Mouse (Mus musculus) midbrain, embryonic 16.5 days (tissue): ENCODE measurements around the gene Kif16b. TPM values are rescaled to one million over a fixed set of nuclear protein-coding genes. Genes with fewer than 3 reads are reported as not detected.

Source experiments
- ATAC-seq: fragments of 200-750 bp; cut with Nextera tagmentation; 2 replicates; pipeline ENCODE4 v1.8.0; 2017; ENCODE audit warnings: moderate TSS enrichment
- H3K27ac ChIP-seq: fragments of 300-500 bp; sonication (generic); 2 replicates; pipeline ENCODE4 v1.5.1; 2014; ENCODE audit warnings: mild to moderate bottlenecking, low read length, mixed read lengths
- H3K27me3 ChIP-seq: fragments of 300-500 bp; sonication (generic); 2 replicates; pipeline ENCODE4 v1.6.1; 2014; ENCODE audit warnings: low read depth, low read length, mixed read lengths; ENCODE audit not compliant: control insufficient read depth, insufficient read depth
- H3K36me3 ChIP-seq: fragments of 300-500 bp; sonication (generic); 2 replicates; pipeline ENCODE4 v1.6.1; 2014; ENCODE audit warnings: mild to moderate bottlenecking, low read length, moderate library complexity, mixed read lengths; ENCODE audit not compliant: control insufficient read depth, insufficient read depth
- H3K4me1 ChIP-seq: fragments of 300-500 bp; sonication (generic); 2 replicates; pipeline ENCODE4 v1.6.1; 2014; ENCODE audit warnings: mild to moderate bottlenecking, low read length, mixed read lengths; ENCODE audit not compliant: control insufficient read depth, insufficient read depth
- H3K4me2 ChIP-seq: fragments of 300-500 bp; sonication (generic); 2 replicates; pipeline ENCODE4 v1.6.1; 2014; ENCODE audit warnings: mild to moderate bottlenecking, low read length, mixed read lengths
- H3K4me3 ChIP-seq: fragments of 300-500 bp; sonication (generic); 2 replicates; pipeline ENCODE4 v1.5.1; 2014; ENCODE audit warnings: low read depth, mild to moderate bottlenecking, low read length, moderate library complexity, mixed read lengths
- H3K9ac ChIP-seq: fragments of 300-500 bp; sonication (generic); 2 replicates; pipeline ENCODE4 v1.6.1; 2014; ENCODE audit warnings: low read depth, low read length, mixed read lengths
- H3K9me3 ChIP-seq: fragments of 300-500 bp; sonication (generic); replicated peaks from 2 replicates; pipeline ENCODE4 v1.6.1; 2014; ENCODE audit warnings: mild to moderate bottlenecking, low read length, mixed read lengths; ENCODE audit not compliant: control insufficient read depth, poor library complexity, severe bottlenecking
- WGBS: fragments of 180-500 bp; shearing (Covaris S2); extraction: QIAGEN DNeasy Blood & Tissue Kit; methylation state at CpG from one replicate; pipeline ENCODE4 v1.1.7; 2014; 5-methylcytosine and 5-hydroxymethylcytosine counted together
- polyA plus RNA-seq: library from polyadenylated mRNA; unstranded; fragments of >200 nt; fragmentation: Nextera tagmentation; extraction: Ambion mirVana; gene quantifications from 2 replicates; pipeline ENCODE4 v1.2.1, GENCODE M21; 2015

Gene Kif16b
- polyA plus RNA-seq, 1 experiment from 2014 or later: 3.6 TPM

DNA sequence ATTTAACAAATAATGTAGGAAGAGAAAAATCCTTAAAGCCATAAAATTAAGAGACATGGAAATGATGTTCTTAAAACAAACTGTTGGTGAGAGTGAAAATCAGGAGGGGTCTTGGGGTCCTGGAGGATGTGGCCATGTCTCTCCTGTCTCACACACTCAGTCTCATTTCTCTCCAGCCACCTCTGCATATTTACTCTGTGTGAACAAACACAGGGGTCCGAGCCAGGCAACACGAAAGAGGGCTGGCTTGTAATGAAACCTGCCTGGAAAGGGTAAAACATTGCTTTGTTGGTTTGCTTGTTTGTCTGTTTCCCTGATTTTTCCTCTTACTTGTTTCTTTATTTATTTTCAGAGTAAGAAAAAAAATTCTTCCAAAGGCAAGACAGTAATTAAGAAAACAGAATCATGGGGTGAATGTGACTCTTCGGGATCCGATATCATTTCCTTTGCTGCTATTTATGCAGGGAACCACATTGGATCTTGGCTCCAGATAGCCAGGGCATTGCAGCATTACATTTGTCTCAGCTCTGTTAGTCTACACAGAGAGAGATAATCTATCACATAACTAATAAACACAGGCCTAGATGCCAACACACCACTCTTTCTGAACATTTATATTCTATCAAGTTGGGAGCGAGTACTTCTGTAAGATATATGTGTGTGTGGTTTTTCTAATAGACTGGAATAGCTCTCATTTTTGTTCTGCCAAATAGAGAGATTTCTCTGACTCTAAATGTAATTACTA, 218.2 kb downstream of the Kif16b start:
- Histone ChIP-seq H3K9ac (no peak overlapping the region), H3K4me1 (no peaks in the 10 kb centered on the region), H3K27me3 (no peaks in the 10 kb centered on the region), H3K4me3 (no peak overlapping the region), H3K9me3 (no peaks in the 10 kb centered on the region), H3K4me2 (no peak overlapping the region), H3K27ac (no peak overlapping the region), H3K36me3 (no peaks in the 10 kb centered on the region)
- ATAC-seq: no peak
- WGBS: 81% methylated on average over 5 of the region's 5 CpGs

DNA sequence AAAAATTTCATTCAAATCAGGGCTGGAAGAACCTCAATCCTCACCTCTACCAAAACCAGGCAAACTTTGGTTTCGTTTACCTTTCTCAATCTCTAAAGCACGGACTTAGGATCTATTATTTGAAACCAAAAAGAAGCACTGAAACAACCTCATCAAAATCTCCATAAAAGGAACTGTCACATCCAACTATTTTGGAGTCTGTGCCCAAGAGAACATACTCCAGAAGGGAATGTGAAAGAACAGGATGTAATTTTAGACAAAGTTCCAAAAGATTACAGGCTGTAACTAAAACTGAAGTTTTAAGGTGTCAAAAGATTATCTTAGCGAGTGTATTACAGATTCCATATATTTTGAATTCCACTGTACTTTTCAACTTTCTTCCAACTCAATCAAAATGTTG, 232.9 kb downstream of the Kif16b start:
- Histone ChIP-seq H3K4me3 (no peak overlapping the region), H3K36me3 (no peaks in the 10 kb centered on the region), H3K9me3 (no peaks in the 10 kb centered on the region), H3K9ac (no peak overlapping the region), H3K4me1 (no peaks in the 10 kb centered on the region), H3K4me2 (no peak overlapping the region), H3K27ac (no peak overlapping the region), H3K27me3 (no peaks in the 10 kb centered on the region)
- ATAC-seq: no peak
- WGBS: 91% methylated on average over 3 of the region's 3 CpGs

DNA sequence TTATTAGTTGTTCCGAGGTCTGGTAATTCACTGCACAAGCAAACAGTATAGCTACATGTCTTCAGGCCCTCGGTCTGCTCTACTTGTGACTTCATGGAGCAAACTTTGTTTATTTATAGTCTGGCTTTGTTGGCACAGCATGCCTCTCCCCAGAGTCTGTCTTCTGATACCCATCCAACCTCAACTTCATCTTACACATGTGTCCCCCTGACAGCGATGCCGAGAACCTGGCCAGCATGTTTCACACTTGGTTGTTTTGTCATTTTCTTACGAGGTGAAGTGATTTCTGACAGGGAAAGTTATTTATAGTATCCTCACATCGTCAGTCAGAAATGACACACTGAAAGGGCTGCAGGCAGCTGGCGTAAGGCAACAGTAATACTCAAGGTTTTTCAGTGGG, 249.7 kb downstream of the Kif16b start:
- 83% methylated on average over 7 of the region's 7 CpGs for WGBS
- ATAC-seq: no peak
- Histone ChIP-seq H3K4me1 (no peaks in the 10 kb centered on the region), H3K27ac (no peak overlapping the region), H3K9ac (no peak overlapping the region), H3K4me2 (no peak overlapping the region), H3K9me3 (no peaks in the 10 kb centered on the region), H3K4me3 (no peak overlapping the region), H3K27me3 (no peaks in the 10 kb centered on the region), H3K36me3 (no peaks in the 10 kb centered on the region)

DNA sequence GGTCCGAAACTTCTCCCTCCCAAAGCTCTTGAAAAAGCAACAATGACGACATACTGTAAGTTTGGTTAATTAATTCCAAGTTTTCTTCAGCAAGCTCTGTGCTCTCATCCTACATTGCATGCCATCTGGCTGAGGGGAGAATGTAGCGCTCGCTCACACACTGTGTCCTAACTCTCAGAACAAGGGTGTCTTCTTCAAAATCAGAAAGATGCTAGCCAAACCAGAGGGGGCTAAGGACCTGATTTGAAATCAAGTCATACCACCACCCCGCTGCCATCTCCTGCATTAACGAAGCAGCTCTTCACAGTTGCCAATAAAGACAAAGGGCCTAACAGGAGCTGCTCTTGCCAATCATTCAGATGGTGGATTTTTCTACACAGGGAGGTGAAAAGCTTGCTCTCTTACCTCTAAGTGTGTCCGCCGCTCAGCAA, 253.3 kb downstream of the Kif16b start:
- WGBS: 65% methylated on average over 8 of the region's 8 CpGs

GRCm38 (mm10) chr2:142646863-142647262, 254.5 kb downstream of the Kif16b start:
- Histone ChIP-seq H3K4me2 (no peak overlapping the region), H3K27ac (no peak overlapping the region), H3K27me3 (no peaks in the 10 kb centered on the region), H3K9ac (no peak overlapping the region), H3K9me3 (no peaks in the 10 kb centered on the region), H3K36me3 (no peaks in the 10 kb centered on the region), H3K4me3 (no peak overlapping the region), H3K4me1 (no peaks in the 10 kb centered on the region)
- whole genome bisulfite sequencing: 91% methylated on average over 4 of the region's 4 CpGs
- ATAC-seq: no peak

More for the DNA sequence above, 253.3 kb downstream of the Kif16b start:
- Histone ChIP-seq H3K4me3 (no peak overlapping the region), H3K9me3 (no peaks in the 10 kb centered on the region), H3K4me2 (no peak overlapping the region), H3K27me3 (no peaks in the 10 kb centered on the region), H3K4me1 (no peaks in the 10 kb centered on the region), H3K36me3 (no peaks in the 10 kb centered on the region), H3K9ac (no peak overlapping the region), H3K27ac (no peak overlapping the region)
- no peak for ATAC-seq

DNA sequence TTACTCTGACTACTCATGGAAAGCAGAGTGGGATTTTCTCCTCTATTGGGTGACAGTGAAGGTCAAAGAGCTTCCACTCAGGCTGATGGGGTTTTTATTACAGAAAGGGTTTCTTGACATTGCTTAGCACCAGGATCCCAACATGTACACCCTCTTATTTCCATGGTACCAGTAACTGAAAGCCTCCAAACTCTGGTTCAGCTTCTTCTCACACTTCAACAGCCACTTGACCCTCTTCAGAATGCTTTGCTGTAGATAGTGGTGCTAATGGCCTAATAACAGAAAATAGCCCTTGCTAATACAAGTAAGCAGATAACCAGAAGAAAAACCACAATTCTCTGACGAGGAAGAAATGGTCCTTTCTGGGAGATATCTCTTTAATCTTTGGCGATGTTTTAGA, 259.6 kb downstream of the Kif16b start:
- H3K4me3 ChIP-seq: no peak overlapping the region
- no peaks in the 10 kb centered on the region for H3K4me1 ChIP-seq
- no peak overlapping the region for H3K27ac ChIP-seq
- no peaks in the 10 kb centered on the region for H3K36me3 ChIP-seq
- no peak overlapping the region for H3K9ac ChIP-seq
- ATAC-seq: no peak
- WGBS: 83% methylated on average over 2 of the region's 2 CpGs
- H3K4me2 ChIP-seq: no peak overlapping the region
- H3K27me3 ChIP-seq: no peaks in the 10 kb centered on the region
- H3K9me3 ChIP-seq: no peaks in the 10 kb centered on the region

DNA sequence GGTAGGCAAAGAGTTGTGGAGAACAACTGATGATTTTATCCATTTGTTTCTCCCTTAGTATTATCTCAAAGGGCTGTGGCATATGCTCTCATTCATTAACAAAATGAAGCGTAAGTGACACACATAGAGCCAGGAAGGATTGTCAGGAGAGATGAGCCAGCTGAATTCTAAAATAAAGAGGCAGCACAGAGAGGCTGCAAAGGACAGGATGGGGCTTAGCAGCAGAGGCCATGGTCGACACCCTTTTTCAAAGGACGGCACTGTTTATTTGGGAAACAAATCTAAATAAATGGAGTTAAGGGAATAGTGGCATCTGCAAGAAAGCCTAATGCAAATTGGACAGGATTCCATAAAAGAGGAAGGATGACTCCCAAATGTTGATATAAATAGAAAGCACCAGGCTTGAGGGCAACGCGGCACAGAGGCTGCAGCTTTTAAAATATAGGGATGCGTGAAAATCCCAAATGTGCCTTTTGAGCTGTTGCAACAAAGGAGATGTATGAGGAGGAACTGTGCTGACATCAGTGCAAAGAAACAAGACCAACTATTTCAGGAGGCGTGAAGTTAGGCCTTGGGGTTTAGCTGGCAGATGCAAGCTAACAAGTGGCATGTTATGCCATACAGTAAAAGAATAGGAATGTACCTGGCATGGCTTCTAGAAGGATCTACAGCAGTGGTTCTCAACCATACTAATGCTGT, 265.6 kb downstream of the Kif16b start:
- H3K4me3 ChIP-seq: no peak overlapping the region
- H3K27ac ChIP-seq: no peak overlapping the region
- no peak overlapping the region for H3K9ac ChIP-seq
- H3K27me3 ChIP-seq: no peaks in the 10 kb centered on the region
- no peaks in the 10 kb centered on the region for H3K36me3 ChIP-seq
- no peak overlapping the region for H3K4me2 ChIP-seq
- 57% methylated on average over 7 of the region's 7 CpGs for WGBS
- peaks cover 6% of the 10 kb centered on the region; the same call in 1 of the 2 replicates for H3K4me1 ChIP-seq
- H3K9me3 ChIP-seq: no peaks in the 10 kb centered on the region
- no peak for ATAC-seq

DNA sequence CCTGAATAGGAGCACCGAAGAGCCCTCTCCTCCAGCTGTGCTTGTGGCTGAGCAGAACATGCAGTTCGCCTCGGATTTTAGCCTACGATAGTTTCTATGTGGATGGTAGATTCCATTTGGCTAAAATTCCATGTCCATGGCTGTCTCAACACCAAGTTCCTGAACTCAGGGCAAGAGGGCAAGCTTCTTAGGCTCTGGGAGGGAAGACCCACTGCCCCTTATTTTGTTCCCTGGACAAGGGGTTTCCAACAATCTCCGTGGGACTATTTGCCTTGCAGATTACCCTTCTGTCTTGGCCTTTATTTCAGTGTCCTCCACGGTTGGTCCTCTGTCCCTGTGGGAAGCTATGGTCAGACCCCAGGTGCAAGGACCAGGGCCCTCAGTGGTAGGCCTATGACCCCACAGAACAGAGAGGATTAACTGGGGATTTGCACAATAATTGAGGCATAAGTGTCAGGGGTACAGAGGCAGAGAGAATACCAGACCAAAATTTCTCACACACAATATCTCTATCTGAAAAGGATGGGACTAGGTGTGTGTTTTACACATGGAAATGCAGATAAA, 267.3 kb downstream of the Kif16b start:
- Histone ChIP-seq H3K9ac (no peak overlapping the region), H3K27me3 (no peaks in the 10 kb centered on the region), H3K4me3 (no peak overlapping the region), H3K9me3 (no peaks in the 10 kb centered on the region), H3K27ac (no peak overlapping the region), H3K4me1 (peaks cover 6% of the 10 kb centered on the region; the same call in 1 of the 2 replicates), H3K36me3 (no peaks in the 10 kb centered on the region), H3K4me2 (no peak overlapping the region)
- ATAC-seq: no peak
- 23% methylated on average over 6 of the region's 6 CpGs for WGBS
